Mouse (Mus musculus) stomach, embryonic 16.5 days (tissue): ENCODE measurements around the gene Lancl2. TPM values are rescaled to one million over a fixed set of nuclear protein-coding genes. Genes with fewer than 3 reads are reported as not detected.

ENCODE experiments used
- ATAC-seq: fragments of 200-750 bp; cut with Nextera tagmentation; 2 replicates; pipeline ENCODE4 v1.8.0; 2017; ENCODE audit warnings: moderate number of reproducible peaks, moderate TSS enrichment; ENCODE audit not compliant: insufficient read depth, low FRiP score
- H3K27ac ChIP-seq: fragments of 300-500 bp; sonication (generic); 2 replicates; pipeline ENCODE4 v1.5.1; 2014; ENCODE audit warnings: low read length
- H3K27me3 ChIP-seq: fragments of 300-500 bp; sonication (generic); 2 replicates; pipeline ENCODE4 v1.6.1; 2014; ENCODE audit warnings: low read length, control low read depth, mixed read lengths; ENCODE audit not compliant: control insufficient read depth, insufficient read depth
- H3K36me3 ChIP-seq: fragments of 300-500 bp; sonication (generic); 2 replicates; pipeline ENCODE4 v1.6.1; 2014; ENCODE audit warnings: low read length; ENCODE audit not compliant: control insufficient read depth, insufficient read depth
- H3K4me1 ChIP-seq: fragments of 300-500 bp; sonication (generic); 2 replicates; pipeline ENCODE4 v1.6.1; 2014; ENCODE audit warnings: low read length, control low read depth, mixed read lengths; ENCODE audit not compliant: control insufficient read depth, insufficient read depth
- H3K4me2 ChIP-seq: fragments of 300-500 bp; sonication (generic); 2 replicates; pipeline ENCODE4 v1.6.1; 2014; ENCODE audit warnings: low read depth, low read length, mixed read lengths
- H3K4me3 ChIP-seq: fragments of 300-500 bp; sonication (generic); replicated peaks from 2 replicates; pipeline ENCODE4 v1.5.1; 2014; ENCODE audit warnings: mild to moderate bottlenecking, low read length
- H3K9ac ChIP-seq: fragments of 300-500 bp; sonication (generic); 2 replicates; pipeline ENCODE4 v1.6.1; 2014; ENCODE audit warnings: low read length
- H3K9me3 ChIP-seq: fragments of 300-500 bp; sonication (generic); replicated peaks from 2 replicates; pipeline ENCODE4 v1.6.1; 2016; ENCODE audit warnings: low read length, control low read depth; ENCODE audit not compliant: control insufficient read depth
- WGBS: fragments of 180-500 bp; shearing (Covaris S2); extraction: QIAGEN DNeasy Blood & Tissue Kit; methylation state at CpG from one replicate; pipeline ENCODE4 v1.1.7; 2014; 5-methylcytosine and 5-hydroxymethylcytosine counted together
- polyA plus RNA-seq: library from polyadenylated mRNA; unstranded; fragments of >200 nt; fragmentation: Nextera tagmentation; extraction: Ambion mirVana; gene quantifications from 2 replicates; pipeline ENCODE4 v1.2.1, GENCODE M21; 2015

The Lancl2 gene
- polyA plus RNA-seq, 1 experiment from 2014 or later = 21.8 TPM

GRCm38 (mm10) chr6:57711726-57712125, 9.4 kb downstream of the Lancl2 start:
- 0 out of 2 replicates have a peak, but pooled peaks cover 3% of the 10 kb centered on the region for H3K4me1 ChIP-seq
- H3K4me2 ChIP-seq = no peak overlapping the region
- no peak overlapping the region for H3K27ac ChIP-seq
- H3K27me3 ChIP-seq = no peaks in the 10 kb centered on the region
- no peak for ATAC-seq
- H3K4me3 ChIP-seq = no peak overlapping the region
- no peaks in the 10 kb centered on the region for H3K9me3 ChIP-seq
- H3K36me3 ChIP-seq = no peaks in the 10 kb centered on the region
- no peak overlapping the region for H3K9ac ChIP-seq
- WGBS = 7% methylated on average over 1 of the region's 1 CpGs

DNA sequence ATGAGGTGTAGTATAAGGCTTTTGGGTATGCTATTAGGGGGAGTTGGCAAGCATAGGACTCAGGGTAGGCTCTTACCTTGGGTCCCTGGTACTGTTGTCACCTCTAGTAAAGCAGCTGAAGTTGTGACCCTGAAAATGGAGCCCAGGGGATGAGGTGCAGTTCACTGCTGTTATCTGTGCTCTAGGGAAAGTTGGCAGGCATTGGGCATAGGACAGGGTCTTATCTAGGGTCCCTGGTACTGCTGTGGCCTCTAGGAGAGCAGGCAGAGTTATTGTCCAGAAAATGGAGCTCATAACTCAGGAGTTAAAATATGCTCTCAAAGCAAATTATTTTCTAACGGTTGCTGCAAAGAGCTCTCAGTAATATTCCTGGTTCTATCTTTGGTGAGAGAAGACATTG, 19.0 kb downstream of the Lancl2 start:
- Histone ChIP-seq H3K27me3 (no peaks in the 10 kb centered on the region), H3K4me1 (no peaks in the 10 kb centered on the region), H3K27ac (no peak overlapping the region), H3K9me3 (no peaks in the 10 kb centered on the region), H3K4me3 (no peak overlapping the region), H3K4me2 (no peak overlapping the region), H3K9ac (no peak overlapping the region), H3K36me3 (no peaks in the 10 kb centered on the region)
- 80% methylated on average over 1 of the region's 1 CpGs for WGBS
- ATAC-seq = no peak

- no peak overlapping the region for H3K4me3 ChIP-seq
- H3K36me3 ChIP-seq = 0 out of 2 replicates have a peak, but pooled peaks cover 5% of the 10 kb centered on the region
- no peak overlapping the region for H3K4me2 ChIP-seq
- H3K27ac ChIP-seq = no peak overlapping the region
- no peaks in the 10 kb centered on the region for H3K9me3 ChIP-seq
- no peaks in the 10 kb centered on the region for H3K27me3 ChIP-seq
- ATAC-seq = no peak
- no peaks in the 10 kb centered on the region; the same call in 1 of the 2 replicates for H3K4me1 ChIP-seq
- no peak overlapping the region for H3K9ac ChIP-seq
- 91% methylated on average over 1 of the region's 1 CpGs for WGBS
Measured at GRCm38 (mm10) chr6:57742749-57743148, 40.4 kb downstream of the Lancl2 start.

- Histone ChIP-seq H3K4me2 (no peak overlapping the region), H3K4me3 (no peak overlapping the region), H3K4me1 (no peaks in the 10 kb centered on the region; the same call in 1 of the 2 replicates), H3K9ac (no peak overlapping the region), H3K36me3 (0 out of 2 replicates have a peak, but pooled peaks cover 5% of the 10 kb centered on the region), H3K9me3 (no peaks in the 10 kb centered on the region), H3K27ac (no peak overlapping the region), H3K27me3 (no peaks in the 10 kb centered on the region)
- 83% methylated on average over 2 of the region's 2 CpGs for WGBS
- ATAC-seq = no peak
Measured at GRCm38 (mm10) chr6:57743333-57743732, 41.0 kb downstream of the Lancl2 start.

DNA sequence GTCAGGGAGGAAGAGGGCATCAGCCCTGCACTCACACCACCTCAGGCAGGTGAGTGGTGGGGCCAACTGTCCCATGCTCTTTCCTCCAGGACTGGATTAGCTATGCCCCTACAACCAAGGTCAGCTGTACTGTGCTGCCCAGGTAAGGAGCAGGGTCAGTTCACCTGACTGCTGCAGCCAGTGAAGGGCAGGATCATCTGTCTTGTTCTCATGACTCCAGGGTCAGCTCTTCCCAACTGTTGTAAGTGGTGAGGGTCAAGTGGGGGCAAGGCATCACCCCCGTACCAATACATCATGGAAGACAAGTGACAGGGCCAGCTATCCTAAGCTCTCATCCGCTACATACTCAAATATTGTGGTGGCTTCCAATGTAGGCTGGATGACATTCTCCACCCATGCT, 41.8 kb downstream of the Lancl2 start:
- no peak overlapping the region for H3K27ac ChIP-seq
- no peaks in the 10 kb centered on the region; the same call in 1 of the 2 replicates for H3K4me1 ChIP-seq
- 0 out of 2 replicates have a peak, but pooled peaks cover 5% of the 10 kb centered on the region for H3K36me3 ChIP-seq
- H3K9me3 ChIP-seq = no peaks in the 10 kb centered on the region
- no peak overlapping the region for H3K4me2 ChIP-seq
- ATAC-seq = no peak
- 92% methylated on average over 2 of the region's 2 CpGs for WGBS
- H3K9ac ChIP-seq = no peak overlapping the region
- no peak overlapping the region for H3K4me3 ChIP-seq
- no peaks in the 10 kb centered on the region for H3K27me3 ChIP-seq

DNA sequence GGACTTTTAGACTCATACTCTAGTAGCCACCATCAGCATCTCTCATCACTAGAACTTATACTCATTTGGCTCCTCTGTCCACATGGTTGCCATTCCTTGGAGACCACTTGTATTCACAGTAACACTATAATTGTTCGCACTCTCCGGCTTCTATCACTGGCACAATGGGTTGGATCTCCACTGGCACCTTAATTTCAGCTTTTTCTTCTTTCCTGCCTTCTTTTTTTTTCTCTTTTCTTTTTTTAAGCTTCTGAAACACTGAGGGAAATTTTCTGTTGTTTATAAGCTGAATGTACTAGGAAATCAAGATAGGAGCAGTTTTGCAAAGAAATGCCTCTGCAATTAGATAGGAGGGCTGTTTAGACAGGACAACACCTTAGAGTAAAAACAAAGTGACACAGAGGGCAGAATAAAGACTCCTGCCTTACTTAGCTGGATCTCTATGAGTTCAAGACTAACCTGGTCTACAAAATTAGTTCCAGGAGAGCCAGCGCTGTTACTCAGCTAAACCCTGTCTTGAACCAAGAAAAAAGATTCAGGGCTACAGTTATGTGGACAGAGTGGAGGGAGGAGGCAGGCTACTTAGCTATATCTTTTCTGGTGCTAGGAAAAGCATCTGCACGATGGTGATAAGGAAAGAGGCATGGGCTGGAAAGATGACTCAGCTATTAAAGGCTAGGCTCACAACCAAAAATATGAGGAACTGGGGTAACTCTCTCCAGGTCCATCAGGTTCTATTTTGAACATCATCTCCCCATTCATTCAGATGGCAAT, 42.8 kb downstream of the Lancl2 start:
- H3K27me3 ChIP-seq = no peaks in the 10 kb centered on the region
- no peak overlapping the region for H3K4me3 ChIP-seq
- no peak overlapping the region for H3K4me2 ChIP-seq
- H3K36me3 ChIP-seq = 0 out of 2 replicates have a peak, but pooled peaks cover 1% of the 10 kb centered on the region
- ATAC-seq = peak; percentile 58; the same call in 1 of the 2 replicates
- H3K9ac ChIP-seq = no peak overlapping the region
- no peak overlapping the region for H3K27ac ChIP-seq
- WGBS = 88% methylated on average over 4 of the region's 4 CpGs
- H3K9me3 ChIP-seq = no peaks in the 10 kb centered on the region
- no peaks in the 10 kb centered on the region; the same call in 1 of the 2 replicates for H3K4me1 ChIP-seq

DNA sequence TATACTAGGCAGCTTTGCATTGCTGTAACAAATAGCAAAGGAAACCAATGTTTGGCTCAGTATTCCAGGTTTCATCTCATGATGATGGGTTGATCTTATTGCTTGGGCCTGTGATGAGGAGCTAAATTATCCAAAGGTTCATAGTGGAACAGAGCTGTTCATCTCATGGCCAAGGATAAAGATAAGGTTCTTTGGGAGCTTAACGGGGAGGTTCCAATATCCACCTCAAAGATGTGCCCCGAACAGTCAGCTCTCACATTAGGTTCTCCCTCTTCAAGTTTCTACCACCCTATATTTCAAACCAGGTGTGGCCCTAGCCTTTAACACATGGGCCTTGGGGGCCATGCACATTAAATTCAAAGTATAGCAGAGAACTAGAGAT, 43.4 kb downstream of the Lancl2 start:
- Histone ChIP-seq H3K4me1 (no peaks in the 10 kb centered on the region; the same call in 1 of the 2 replicates), H3K4me2 (no peak overlapping the region), H3K27ac (no peak overlapping the region), H3K27me3 (no peaks in the 10 kb centered on the region), H3K36me3 (no peaks in the 10 kb centered on the region), H3K4me3 (no peak overlapping the region), H3K9ac (no peak overlapping the region), H3K9me3 (no peaks in the 10 kb centered on the region)
- WGBS = 96% methylated on average over 2 of the region's 2 CpGs
- no peak for ATAC-seq

DNA sequence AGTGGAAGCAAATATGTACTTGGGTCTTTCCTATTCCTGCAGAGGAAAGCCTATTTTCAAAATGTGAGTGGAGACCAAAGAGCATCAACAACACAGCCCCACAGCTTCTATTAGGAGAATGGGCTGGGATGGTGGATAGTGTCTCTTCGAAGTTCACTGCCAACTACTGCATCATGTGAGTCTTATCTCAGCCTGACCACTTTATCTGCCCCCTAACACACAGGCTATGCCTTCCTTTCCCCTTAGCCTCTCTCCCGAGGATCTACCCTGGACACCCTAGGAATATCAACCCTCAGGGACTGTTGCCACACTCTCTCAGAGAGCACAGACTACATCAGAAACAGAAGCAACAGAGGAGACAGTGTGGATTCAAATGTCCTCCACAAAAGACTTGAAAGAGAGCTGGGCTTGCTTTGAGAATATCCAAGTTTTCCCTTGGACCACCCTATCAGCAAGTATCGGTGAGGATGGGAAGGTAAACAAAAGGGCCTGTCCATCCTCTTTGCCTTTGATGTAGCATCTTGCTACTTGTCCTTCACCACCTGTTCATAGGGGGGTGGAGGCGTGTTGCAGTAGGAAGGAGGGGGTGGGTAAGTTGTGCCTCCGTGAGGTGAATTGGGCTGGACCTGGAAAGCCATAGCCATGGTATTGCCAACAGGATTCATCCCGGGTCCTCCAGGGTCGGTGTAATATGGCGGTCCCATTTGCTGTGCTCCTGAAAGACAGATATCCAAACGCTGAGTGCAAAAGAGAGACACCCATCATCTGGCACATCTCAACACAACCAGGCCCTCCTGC, 51.8 kb downstream of the Lancl2 start:
- H3K4me1 ChIP-seq = no peaks in the 10 kb centered on the region
- no peaks in the 10 kb centered on the region for H3K36me3 ChIP-seq
- H3K4me2 ChIP-seq = no peak overlapping the region
- no peaks in the 10 kb centered on the region for H3K9me3 ChIP-seq
- H3K27ac ChIP-seq = no peak overlapping the region
- H3K27me3 ChIP-seq = no peaks in the 10 kb centered on the region
- WGBS = 94% methylated on average over 9 of the region's 9 CpGs
- H3K9ac ChIP-seq = no peak overlapping the region
- no peak overlapping the region for H3K4me3 ChIP-seq
- ATAC-seq = no peak

DNA sequence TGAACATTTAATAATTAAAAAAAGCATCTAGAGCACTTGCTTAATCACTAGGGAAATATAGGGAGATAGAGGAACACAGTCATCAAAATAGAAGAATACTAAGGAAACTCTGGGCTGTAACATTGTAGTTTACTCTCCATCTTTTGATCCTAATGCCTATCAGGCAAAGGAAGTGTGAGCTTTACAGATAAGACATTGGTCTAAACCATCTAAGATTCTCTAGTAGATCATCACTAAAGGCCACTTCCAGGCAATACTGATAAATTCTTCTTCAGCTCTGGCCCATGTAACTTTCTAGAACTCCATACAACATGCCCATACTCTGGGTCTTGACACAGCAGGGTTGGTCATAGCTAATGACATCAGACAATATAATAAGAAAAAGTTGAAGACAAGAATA, 60.7 kb downstream of the Lancl2 start:
- no peak overlapping the region for H3K4me2 ChIP-seq
- no peak overlapping the region for H3K27ac ChIP-seq
- H3K9ac ChIP-seq = no peak overlapping the region
- no peak overlapping the region for H3K4me3 ChIP-seq
- H3K27me3 ChIP-seq = no peaks in the 10 kb centered on the region
- ATAC-seq = no peak
- H3K9me3 ChIP-seq = no peaks in the 10 kb centered on the region
- H3K4me1 ChIP-seq = peaks cover 5% of the 10 kb centered on the region
- 0 out of 2 replicates have a peak, but pooled peaks cover 6% of the 10 kb centered on the region for H3K36me3 ChIP-seq
